Mouse (Mus musculus): ENCODE measurements around the gene Ipcef1.

Gene Ipcef1

GRCm38 (mm10) chr10:7052315-7053017 is at the start of gene Ipcef1:
Gene Ipcef1, minus strand, starts transcription at chr10:7052478.
- no peak for DNase-seq (ENCODE audit: low read depth)

GRCm38 (mm10) chr10:7077971-7078370 is 25.7 kb upstream of the Ipcef1 start:
- no peak for DNase-seq (ENCODE audit: low read depth)

GRCm38 (mm10) chr10:7077389-7077808 is 25.1 kb upstream of the Ipcef1 start:
- DNase-seq (ENCODE audit: low read depth): no peak

GRCm38 (mm10) chr10:7076662-7077211 is 24.5 kb upstream of the Ipcef1 start:
- no peak for DNase-seq (ENCODE audit: low read depth)

GRCm38 (mm10) chr10:7076201-7076600 is 23.9 kb upstream of the Ipcef1 start:
- DNase-seq (ENCODE audit: low read depth): peak; percentile 71

- DNase-seq (ENCODE audit: low read depth): no peak
These were observed 23.4 kb upstream of the Ipcef1 start for GRCm38 (mm10) chr10:7075661-7076060.

- DNase-seq (ENCODE audit: low read depth): peak; percentile 10
These were observed 22.0 kb upstream of the Ipcef1 start for GRCm38 (mm10) chr10:7074231-7074630.

- DNase-seq (ENCODE audit: low read depth): no peak
These were observed 18.6 kb upstream of the Ipcef1 start for GRCm38 (mm10) chr10:7070924-7071323.

- no peak for DNase-seq (ENCODE audit: low read depth)
These were observed 18.0 kb upstream of the Ipcef1 start for GRCm38 (mm10) chr10:7070100-7070835.

- peak; percentile 34 for DNase-seq (ENCODE audit: low read depth)
These were observed 16.8 kb upstream of the Ipcef1 start for GRCm38 (mm10) chr10:7069090-7069489.

- DNase-seq (ENCODE audit: low read depth): peak; percentile 78
These were observed 16.3 kb upstream of the Ipcef1 start for GRCm38 (mm10) chr10:7068608-7069007.

GRCm38 (mm10) chr10:7063752-7064457 is 11.6 kb upstream of the Ipcef1 start:
- peak; percentile 34 for DNase-seq (ENCODE audit: low read depth)

- DNase-seq (ENCODE audit: low read depth): peak; percentile 88
These were observed 10.7 kb upstream of the Ipcef1 start for GRCm38 (mm10) chr10:7062993-7063392.

- DNase-seq (ENCODE audit: low read depth): no peak
These were observed 8.0 kb upstream of the Ipcef1 start for GRCm38 (mm10) chr10:7060326-7060725.

GRCm38 (mm10) chr10:7057546-7057945 is 5.3 kb upstream of the Ipcef1 start:
- DNase-seq (ENCODE audit: low read depth): no peak

GRCm38 (mm10) chr10:7054560-7055205 is 2.4 kb upstream of the Ipcef1 start:
- DNase-seq (ENCODE audit: low read depth): no peak

GRCm38 (mm10) chr10:7049901-7050300 is 2.4 kb downstream of the Ipcef1 start:
- DNase-seq (ENCODE audit: low read depth): no peak

- DNase-seq (ENCODE audit: low read depth): no peak
These were observed 4.4 kb downstream of the Ipcef1 start for GRCm38 (mm10) chr10:7047919-7048291.

- no peak for DNase-seq (ENCODE audit: low read depth)
These were observed 4.9 kb downstream of the Ipcef1 start for GRCm38 (mm10) chr10:7047288-7047918.

- no peak for DNase-seq (ENCODE audit: low read depth)
These were observed 8.4 kb downstream of the Ipcef1 start for GRCm38 (mm10) chr10:7043896-7044295.

- no peak for DNase-seq (ENCODE audit: low read depth)
These were observed 11.2 kb downstream of the Ipcef1 start for GRCm38 (mm10) chr10:7041032-7041431.

- no peak for DNase-seq (ENCODE audit: low read depth)
These were observed 15.1 kb downstream of the Ipcef1 start for GRCm38 (mm10) chr10:7037194-7037593.
